Mouse (Mus musculus): ENCODE results near the gene Capn1. TPM values are rescaled to one million over a fixed set of nuclear protein-coding genes. Genes with fewer than 3 reads are reported as not detected.
A peak's percentile ranks its signal among the peaks of the same experiment; 100 is the strongest.

The Capn1 gene
- total RNA-seq, 2 experiments from 2014 or later, result 35.2 to 37.7 TPM

DNA sequence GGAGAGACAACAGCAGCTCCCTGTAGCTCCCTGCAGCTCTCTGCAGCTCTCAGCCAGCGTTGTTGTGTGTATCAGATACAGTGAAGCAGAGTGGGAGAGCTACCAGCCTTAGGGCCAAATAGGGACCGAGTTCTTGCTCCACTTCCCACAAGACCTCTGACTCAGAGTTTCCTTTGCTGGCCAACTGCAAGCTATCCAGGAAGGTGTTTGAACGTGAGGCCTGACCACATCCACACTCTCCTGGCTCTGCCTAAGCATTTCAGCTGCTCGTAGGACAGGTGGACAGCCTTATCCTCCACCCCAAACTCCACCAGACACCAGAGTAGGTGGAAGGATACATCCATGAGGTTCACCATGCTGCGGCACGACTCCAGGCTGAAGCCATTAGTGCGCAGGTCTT lies 23.7 kb downstream of the Capn1 start:
- ATAC-seq (replicated peaks; ENCODE audit: poor library complexity, severe bottlenecking), result peak; percentile 63

DNA sequence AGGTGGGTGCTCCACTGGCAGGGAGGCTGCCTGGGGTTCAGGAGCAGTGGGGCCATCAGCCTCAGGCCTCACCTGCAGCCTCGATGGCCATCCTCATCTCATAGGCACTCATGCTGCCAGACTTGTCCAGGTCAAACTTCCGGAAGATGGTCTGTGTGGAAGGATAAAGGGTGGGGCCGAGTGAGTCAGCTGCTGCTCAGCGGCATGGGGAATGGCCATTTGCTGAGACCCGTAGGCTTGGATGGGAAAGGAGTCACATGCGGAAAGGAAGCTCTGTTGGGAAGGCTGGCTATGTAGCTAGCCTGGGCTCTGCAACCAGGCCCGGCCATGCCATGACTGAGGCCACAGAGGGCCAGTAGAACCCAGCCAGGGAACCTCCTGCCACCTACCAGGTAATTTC lies 24.2 kb downstream of the Capn1 start:
- ATAC-seq (replicated peaks; ENCODE audit: poor library complexity, severe bottlenecking), result no peak

DNA sequence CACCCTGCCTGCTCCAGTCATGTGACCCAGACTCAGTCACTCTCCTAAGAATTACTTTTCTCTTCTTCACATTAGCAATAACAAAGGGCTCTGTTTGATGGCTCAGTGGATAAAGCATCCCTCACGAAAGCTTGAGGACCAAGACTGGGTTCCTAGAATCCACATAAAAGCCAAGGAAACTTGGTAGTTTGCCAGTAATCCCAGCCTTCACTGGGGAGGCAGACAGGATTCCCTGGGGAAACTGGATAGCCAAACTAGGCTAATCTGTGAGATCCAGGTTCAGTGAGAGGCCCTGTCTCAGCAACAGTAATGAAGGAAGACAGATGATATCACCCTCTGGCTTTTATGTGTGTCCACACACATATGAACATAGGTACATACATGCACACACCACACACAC lies 24.8 kb downstream of the Capn1 start:
- no peak for ATAC-seq (replicated peaks; ENCODE audit: poor library complexity, severe bottlenecking)

DNA sequence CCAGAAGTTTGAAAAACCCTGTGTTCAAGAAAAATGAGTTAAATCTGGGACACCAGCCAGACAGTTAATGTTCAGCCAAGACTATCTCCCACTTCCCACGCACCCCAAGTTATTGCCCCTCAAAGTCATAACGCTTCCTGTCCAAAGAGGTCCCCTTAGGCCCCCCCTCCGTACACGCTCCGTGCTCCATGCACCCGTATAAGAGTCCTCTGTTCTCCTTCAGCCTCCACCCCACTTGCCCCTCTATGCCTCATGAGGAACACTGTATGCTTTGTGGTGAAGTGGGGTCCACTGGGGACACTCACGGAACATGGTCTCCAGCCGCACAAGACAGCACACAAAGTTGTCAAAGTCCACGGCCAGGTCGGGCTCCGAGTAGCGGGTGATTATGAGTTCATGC lies 25.7 kb downstream of the Capn1 start:
- ATAC-seq (replicated peaks; ENCODE audit: poor library complexity, severe bottlenecking), result no peak

GRCm38 (mm10) chr19:5989585-5989984 lies 26.1 kb downstream of the Capn1 start:
- ATAC-seq (replicated peaks; ENCODE audit: poor library complexity, severe bottlenecking), result no peak

DNA sequence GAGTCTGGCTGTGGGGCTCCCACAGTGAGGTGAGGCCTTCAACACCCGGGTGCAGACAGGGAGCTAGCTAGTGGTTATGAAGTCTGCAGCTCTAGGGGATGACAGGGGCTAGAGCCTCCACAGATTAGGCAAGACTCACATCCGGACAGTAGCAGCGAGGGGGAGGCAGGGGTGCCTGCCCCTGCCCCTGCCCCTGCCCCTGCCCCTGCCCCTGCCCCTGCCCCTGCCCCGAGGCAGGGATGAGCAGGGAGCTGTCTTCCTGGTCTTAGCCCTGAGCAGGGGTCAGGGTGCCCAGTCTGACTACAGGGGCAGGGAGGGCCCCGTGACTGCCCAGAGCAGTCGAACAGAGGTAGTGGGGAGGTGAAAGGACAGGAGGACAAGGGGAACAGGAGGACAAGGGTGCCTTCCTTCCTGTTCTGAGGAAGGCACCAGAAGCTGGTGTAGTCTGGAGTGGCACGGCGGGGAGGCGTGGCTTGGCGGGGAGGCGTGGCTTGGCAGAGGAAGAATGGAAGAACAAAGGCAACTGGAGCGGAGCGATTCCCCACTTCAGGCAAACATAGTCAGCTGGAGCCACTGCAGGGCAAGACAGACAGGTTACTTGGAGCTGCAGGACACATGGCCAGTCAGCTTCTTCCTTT lies 26.8 kb downstream of the Capn1 start:
- peak; percentile 88 for ATAC-seq (replicated peaks; ENCODE audit: poor library complexity, severe bottlenecking)

DNA sequence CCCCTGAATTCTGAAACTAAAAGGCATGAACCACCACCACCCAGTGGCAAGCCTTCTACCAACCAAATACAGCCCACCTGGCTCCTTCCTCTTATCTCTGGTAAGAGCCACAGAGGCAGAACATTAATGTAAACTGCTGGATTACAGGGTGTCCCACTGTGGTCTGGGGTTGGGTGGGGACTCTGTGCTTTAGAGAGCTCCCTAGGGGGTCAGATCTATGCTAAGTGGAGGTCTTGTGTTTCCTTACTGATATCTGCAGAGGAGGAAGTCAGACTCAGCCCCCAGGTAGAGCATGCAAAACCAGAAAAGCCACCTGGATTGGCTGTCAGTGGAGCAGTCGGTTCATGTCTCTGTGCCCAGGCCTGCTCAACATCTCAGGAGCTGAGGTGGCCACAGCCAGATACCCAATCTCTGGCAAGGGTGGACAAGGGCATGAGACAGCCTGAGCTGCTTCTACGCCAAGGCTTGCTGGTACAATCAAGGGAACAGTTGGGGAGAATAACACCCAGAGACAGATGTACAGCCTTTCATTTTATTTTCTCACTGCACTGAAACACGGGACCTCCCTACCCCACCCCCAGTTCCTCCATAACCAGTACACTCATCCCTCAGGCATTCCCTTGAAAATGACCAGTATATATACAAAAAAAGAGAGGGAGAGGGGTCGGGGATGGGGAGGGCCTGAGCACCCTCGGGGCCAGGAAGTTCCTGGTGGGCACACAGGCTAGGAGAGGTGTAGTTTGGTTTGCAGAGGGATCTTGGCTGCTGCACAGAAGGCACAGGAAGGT lies 27.5 kb downstream of the Capn1 start:
- no peak for ATAC-seq (replicated peaks; ENCODE audit: poor library complexity, severe bottlenecking)

DNA sequence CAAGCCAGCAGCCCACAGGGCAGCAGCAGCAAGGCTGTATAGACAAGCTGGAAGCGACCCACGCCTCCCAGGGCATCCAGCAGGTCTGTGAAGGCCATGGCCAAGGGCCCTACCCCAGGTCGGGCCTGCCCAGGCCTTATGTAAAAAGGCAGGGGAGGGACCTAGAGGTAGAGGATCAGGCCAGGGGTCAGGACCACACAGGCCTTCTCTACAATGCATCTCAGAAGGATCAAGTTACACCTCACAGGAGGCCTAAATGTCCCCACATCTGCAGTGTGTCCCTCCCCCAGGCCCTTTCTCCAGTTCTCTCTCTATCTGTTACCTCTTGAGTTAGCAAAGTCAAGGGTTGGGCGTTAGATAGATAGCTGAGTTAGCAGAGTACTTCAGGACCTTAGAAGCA lies 29.7 kb downstream of the Capn1 start, which contains the start of gene Slc22a20:
Gene Slc22a20 (minus strand): TSS at position 101 of the 400 bp plus-strand sequence.
- no peak for ATAC-seq (replicated peaks; ENCODE audit: poor library complexity, severe bottlenecking)

GRCm38 (mm10) chr19:5980477-5980876 lies 35.2 kb downstream of the Capn1 start:
- ATAC-seq (replicated peaks; ENCODE audit: poor library complexity, severe bottlenecking), result no peak

DNA sequence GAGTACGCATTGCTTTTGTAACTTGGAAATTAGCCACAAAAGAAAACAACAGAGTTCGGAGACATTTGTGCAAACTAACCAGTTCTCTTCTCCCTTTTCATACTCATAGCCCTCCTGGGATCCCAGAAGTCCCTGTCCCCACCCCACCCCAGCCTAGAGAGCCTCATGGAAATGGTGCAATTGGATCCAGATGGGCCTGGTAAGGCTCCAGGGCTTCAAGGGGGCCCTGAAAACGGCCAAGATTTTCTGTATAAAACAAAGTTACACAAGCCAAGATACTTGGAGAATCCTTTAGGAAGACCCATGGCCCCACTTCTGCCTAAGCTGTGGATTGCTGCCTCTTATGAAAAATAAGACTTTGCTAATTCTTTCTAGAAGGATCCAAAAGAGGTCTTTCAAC lies 38.0 kb downstream of the Capn1 start:
- no peak for ATAC-seq (replicated peaks; ENCODE audit: poor library complexity, severe bottlenecking)

DNA sequence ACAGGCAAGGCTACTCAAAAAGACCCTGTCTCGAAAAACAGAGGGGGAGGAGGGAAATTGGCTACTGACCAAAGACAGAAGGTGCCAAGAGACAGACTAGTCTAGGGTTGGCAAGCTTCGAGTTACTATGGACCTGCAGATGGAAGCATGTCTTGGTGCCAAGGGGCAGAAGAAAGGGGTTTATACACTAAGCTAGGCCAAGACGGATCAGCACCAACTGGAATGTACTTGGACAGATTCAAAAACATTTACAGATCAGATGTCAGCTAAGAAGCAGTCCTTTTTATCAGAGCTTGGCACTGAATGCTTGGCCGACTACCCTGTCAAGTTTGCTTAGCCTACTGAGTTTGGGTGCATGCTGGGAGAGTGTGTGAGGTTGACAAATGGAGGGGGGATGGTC lies 40.0 kb downstream of the Capn1 start:
- no peak for ATAC-seq (replicated peaks; ENCODE audit: poor library complexity, severe bottlenecking)

- no peak for ATAC-seq (replicated peaks; ENCODE audit: poor library complexity, severe bottlenecking)
Measured at GRCm38 (mm10) chr19:5975112-5975511, 40.6 kb downstream of the Capn1 start.

DNA sequence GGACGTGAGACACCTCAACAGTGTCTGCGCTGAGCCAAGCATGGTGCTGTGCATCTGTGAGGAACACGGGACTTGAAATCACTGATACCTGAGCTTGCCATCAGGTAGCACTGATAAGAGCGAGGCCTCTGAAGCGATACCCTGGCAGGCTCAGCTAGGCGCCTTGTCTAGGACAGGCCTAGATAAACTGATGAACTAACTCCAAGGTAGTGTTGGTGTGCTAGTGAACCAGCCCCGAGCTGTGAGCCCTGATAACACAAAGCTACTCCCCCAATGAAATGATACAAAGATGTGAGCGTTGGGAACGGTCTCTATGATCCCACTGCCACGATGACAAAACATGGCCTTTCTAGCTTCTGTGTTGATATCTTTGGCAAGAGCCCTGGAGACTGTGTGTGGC lies 48.0 kb downstream of the Capn1 start:
- ATAC-seq (replicated peaks; ENCODE audit: poor library complexity, severe bottlenecking), result no peak

GRCm38 (mm10) chr19:5966786-5967185 lies 48.9 kb downstream of the Capn1 start:
- no peak for ATAC-seq (replicated peaks; ENCODE audit: poor library complexity, severe bottlenecking)

DNA sequence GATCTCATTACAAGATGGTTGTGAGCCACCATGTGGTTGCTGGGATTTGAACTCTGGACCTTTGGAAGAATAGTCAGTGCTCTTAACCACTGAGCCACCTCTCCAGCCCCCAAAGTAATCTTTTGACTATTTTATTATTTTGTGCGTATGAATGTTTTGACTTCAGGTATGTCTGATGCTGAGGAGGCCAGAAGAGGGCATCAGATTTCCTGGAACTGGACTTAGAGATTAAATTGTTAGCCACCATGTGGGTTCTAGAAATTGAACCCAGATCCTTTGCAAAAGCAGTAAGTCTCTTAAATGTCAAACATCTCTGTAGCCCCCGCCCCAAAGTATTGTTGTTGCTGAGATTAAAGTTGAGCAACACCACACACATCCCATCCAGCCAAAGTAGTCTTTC lies 49.8 kb downstream of the Capn1 start:
- no peak for ATAC-seq (replicated peaks; ENCODE audit: poor library complexity, severe bottlenecking)

DNA sequence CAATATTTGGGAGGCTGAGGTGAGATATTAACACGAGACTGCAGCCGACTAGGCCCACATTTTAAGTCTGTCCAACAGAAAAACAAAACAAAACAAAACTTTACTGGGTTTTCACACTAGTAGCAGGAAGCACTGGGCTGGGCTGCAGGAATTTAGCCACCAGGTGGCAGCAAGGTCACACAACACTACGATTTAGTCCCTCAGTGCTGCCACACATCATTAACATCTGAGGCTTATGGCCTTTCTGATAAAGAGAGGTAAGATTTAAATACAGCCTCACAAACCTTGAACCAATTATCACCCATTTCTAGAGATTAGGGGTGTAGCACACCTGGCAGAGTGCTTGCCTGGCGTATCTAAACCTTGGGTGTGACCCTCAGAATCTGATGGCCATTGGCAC lies 50.4 kb downstream of the Capn1 start:
- ATAC-seq (replicated peaks; ENCODE audit: poor library complexity, severe bottlenecking), result peak; percentile 58

DNA sequence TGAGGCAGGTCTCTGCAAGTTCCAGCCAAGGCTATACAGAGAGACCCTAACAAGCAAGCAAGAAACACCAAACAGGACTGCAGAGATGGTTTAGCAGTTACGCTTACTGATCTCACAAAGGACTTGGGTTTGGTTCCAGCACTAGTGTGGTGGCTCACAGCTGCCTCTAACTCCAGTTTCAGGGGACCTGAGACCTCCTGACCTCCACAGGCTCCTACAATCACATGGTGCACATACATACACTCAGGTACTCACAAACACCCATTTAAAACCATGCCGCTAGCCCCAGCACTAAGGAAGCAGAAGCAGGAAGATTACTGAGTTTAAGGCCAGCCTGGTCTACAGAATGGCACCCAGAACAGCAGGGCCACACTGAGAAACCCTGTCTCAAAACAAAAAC lies 50.9 kb downstream of the Capn1 start:
- ATAC-seq (replicated peaks; ENCODE audit: poor library complexity, severe bottlenecking), result no peak

DNA sequence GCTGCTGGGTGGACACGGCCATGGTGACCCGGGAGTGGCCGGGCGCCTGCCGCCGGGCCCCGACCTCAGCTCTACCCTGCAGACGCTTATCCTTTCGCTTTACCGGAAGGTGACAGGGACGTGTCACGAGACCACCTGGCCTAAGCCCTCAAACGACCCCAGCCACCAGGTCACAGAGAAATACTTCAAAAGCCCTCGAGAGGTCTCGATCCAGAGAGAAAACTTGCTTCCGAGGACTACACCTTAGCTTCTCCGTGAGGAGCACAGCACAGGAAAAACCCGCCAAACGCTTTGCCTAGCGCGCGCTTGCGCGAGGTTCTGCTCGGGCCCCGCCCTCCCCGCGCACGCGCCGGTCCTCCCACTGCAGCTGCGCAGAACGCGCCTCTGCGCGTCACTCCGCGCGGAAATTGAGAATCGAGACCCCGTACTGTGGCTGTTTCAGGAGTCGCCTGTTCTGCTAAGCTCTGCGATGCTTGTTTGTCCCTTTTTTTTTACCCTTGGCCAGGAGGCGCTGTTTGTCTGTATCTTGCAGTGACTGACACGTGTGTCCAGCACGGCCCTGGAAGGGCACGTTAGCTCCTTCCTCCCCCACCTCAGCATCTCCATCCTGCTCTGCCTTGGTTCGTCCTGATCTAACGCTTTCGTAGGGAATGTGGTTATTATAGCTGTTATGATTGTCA lies 51.7 kb downstream of the Capn1 start, which contains the start of gene Pola2:
Gene Pola2 (minus strand): TSS at position 320 of the 680 bp plus-strand sequence.
- peak; percentile 77 for ATAC-seq (replicated peaks; ENCODE audit: poor library complexity, severe bottlenecking)

DNA sequence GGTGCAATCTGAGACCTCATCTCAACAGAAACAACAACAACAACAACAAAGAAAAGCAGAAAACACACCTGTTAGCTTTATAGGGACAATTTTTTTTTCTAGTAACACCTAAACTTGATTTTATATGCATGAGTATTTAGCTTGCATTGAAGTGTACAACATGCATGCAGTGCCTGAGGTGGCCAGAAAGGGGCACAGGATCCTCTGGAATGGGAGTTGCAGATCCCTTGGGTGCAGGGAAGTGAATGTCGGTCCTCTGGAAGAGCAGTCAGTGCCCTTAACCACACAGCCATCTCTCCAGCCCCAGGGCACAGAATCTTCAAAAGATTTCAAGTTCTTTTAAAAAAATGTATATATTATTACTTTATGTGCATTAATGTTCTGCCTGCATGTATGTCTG lies 53.0 kb downstream of the Capn1 start:
- ATAC-seq (replicated peaks; ENCODE audit: poor library complexity, severe bottlenecking), result no peak

DNA sequence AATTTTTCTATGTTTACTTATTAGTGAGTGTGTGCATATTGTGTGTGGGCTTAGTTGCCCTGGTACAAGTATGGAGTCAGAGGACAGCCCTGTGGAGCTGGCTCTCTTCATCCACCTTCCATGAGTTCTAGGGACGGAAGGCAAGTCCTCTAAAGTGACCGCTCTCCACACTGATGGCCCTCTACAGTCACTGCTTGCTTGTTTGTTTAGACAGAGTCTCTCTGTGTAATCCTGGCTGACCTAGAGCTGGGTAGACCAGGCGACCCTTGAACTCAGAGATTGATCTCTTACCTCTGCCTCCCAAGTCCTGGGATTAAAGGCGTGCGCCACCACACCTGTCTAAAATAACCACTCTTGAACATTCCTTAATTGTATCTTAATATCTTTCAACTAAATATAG lies 58.3 kb downstream of the Capn1 start:
- ATAC-seq (replicated peaks; ENCODE audit: poor library complexity, severe bottlenecking), result no peak

- peak; percentile 52; the same call in 1 of the 2 replicates for ATAC-seq (replicated peaks; ENCODE audit: poor library complexity, severe bottlenecking)
Measured at GRCm38 (mm10) chr19:5956685-5957084, 59.0 kb downstream of the Capn1 start.

Measured in granulocyte monocyte progenitor cell, adult 5-6 weeks (primary cell).